Mouse (Mus musculus) forebrain, embryonic 11.5 days (tissue): ENCODE data around the gene Gpr160. TPM values are rescaled to one million over a fixed set of nuclear protein-coding genes. Genes with fewer than 3 reads are reported as not detected.

ENCODE experiments used
- ATAC-seq: fragments of 200-750 bp; cut with Nextera tagmentation; replicated peaks from 2 replicates; pipeline ENCODE4 v1.8.0; 2017; ENCODE audit warnings: moderate TSS enrichment; ENCODE audit not compliant: low FRiP score
- DNase-seq: peaks from one replicate; pipeline ENCODE4 v3.0.0-alpha.2; 2017; ENCODE audit warnings: low spot score
- H3K27ac ChIP-seq: fragments of 300-500 bp; sonication (generic); 2 replicates; pipeline ENCODE4 v1.5.1; 2014; ENCODE audit warnings: low read depth, low read length
- H3K27me3 ChIP-seq: fragments of 300-500 bp; sonication (generic); 2 replicates; pipeline ENCODE4 v1.6.1; 2014; ENCODE audit warnings: mild to moderate bottlenecking, low read length, mixed read lengths; ENCODE audit not compliant: control insufficient read depth, insufficient read depth
- H3K36me3 ChIP-seq: fragments of 300-500 bp; sonication (generic); 2 replicates; pipeline ENCODE4 v1.6.1; 2014; ENCODE audit warnings: mild to moderate bottlenecking, low read length, moderate library complexity, mixed read lengths; ENCODE audit not compliant: control insufficient read depth, insufficient read depth
- H3K4me1 ChIP-seq: fragments of 300-500 bp; sonication (generic); replicated peaks from 2 replicates; pipeline ENCODE4 v1.6.1; 2014; ENCODE audit warnings: low read length, mixed read lengths; ENCODE audit not compliant: control insufficient read depth, insufficient read depth
- H3K4me2 ChIP-seq: fragments of 300-500 bp; sonication (generic); 2 replicates; pipeline ENCODE4 v1.6.1; 2014; ENCODE audit warnings: low read depth, mild to moderate bottlenecking, low read length, moderate library complexity, mixed read lengths; ENCODE audit not compliant: severe bottlenecking
- H3K4me3 ChIP-seq: fragments of 300-500 bp; sonication (generic); 2 replicates; pipeline ENCODE4 v1.5.1; 2014; ENCODE audit warnings: low read depth, low read length
- H3K9ac ChIP-seq: fragments of 300-500 bp; sonication (generic); 2 replicates; pipeline ENCODE4 v1.6.1; 2014; ENCODE audit warnings: low read length
- H3K9me3 ChIP-seq: fragments of 300-500 bp; sonication (generic); 2 replicates; pipeline ENCODE4 v1.6.1; 2016; ENCODE audit warnings: low read length, mixed read lengths; ENCODE audit not compliant: control insufficient read depth
- WGBS: fragments of 180-500 bp; shearing (Covaris S2); extraction: QIAGEN DNeasy Blood & Tissue Kit; methylation state at CpG from one replicate; pipeline ENCODE4 v1.1.7; 2014; 5-methylcytosine and 5-hydroxymethylcytosine counted together
- polyA plus RNA-seq: library from polyadenylated mRNA; unstranded; fragments of >200 nt; fragmentation: Nextera tagmentation; extraction: Ambion mirVana; gene quantifications from 2 replicates; pipeline ENCODE4 v1.2.1, GENCODE M21; 2014

The Gpr160 gene
- polyA plus RNA-seq, 1 experiment from 2014 or later = 1.4 TPM

- H3K36me3 ChIP-seq = no peaks in the 10 kb centered on the region
- H3K4me1 ChIP-seq = no peaks in the 10 kb centered on the region
- H3K9ac ChIP-seq = no peak overlapping the region
- H3K27ac ChIP-seq = no peak overlapping the region
- no peaks in the 10 kb centered on the region for H3K9me3 ChIP-seq
- no peak for ATAC-seq
- no peak for DNase-seq
- no peak overlapping the region for H3K4me3 ChIP-seq
- H3K4me2 ChIP-seq = no peak overlapping the region
- no peaks in the 10 kb centered on the region for H3K27me3 ChIP-seq
- WGBS = 97% methylated on average over 1 of the region's 1 CpGs
Measured at GRCm38 (mm10) chr3:30869995-30870394, 14.2 kb downstream of the Gpr160 start.

GRCm38 (mm10) chr3:30876709-30877108, 21.0 kb downstream of the Gpr160 start:
- DNase-seq (no peak), ATAC-seq (no peak)
- Histone ChIP-seq H3K4me1 (no peaks in the 10 kb centered on the region), H3K9ac (no peak overlapping the region), H3K27ac (no peak overlapping the region), H3K4me3 (no peak overlapping the region), H3K4me2 (no peak overlapping the region), H3K27me3 (no peaks in the 10 kb centered on the region), H3K36me3 (no peaks in the 10 kb centered on the region), H3K9me3 (no peaks in the 10 kb centered on the region)
- WGBS = 89% methylated on average over 6 of the region's 6 CpGs

- 92% methylated on average over 3 of the region's 3 CpGs for WGBS
Measured at GRCm38 (mm10) chr3:30887449-30887848, 31.7 kb downstream of the Gpr160 start.

GRCm38 (mm10) chr3:30889014-30889413, 33.3 kb downstream of the Gpr160 start:
- H3K27me3 ChIP-seq = no peaks in the 10 kb centered on the region
- no peaks in the 10 kb centered on the region; the same call in 1 of the 2 replicates for H3K4me1 ChIP-seq
- H3K36me3 ChIP-seq = no peaks in the 10 kb centered on the region
- 19% methylated on average over 1 of the region's 1 CpGs for WGBS
- H3K9me3 ChIP-seq = no peaks in the 10 kb centered on the region
- H3K4me3 ChIP-seq = no peak overlapping the region
- no peak overlapping the region for H3K27ac ChIP-seq
- DNase-seq = no peak
- no peak overlapping the region for H3K9ac ChIP-seq
- no peak for ATAC-seq
- no peak overlapping the region for H3K4me2 ChIP-seq

More at GRCm38 (mm10) chr3:30887449-30887848, 31.7 kb downstream of the Gpr160 start:
- H3K9me3 ChIP-seq = no peaks in the 10 kb centered on the region
- H3K27ac ChIP-seq = no peak overlapping the region
- no peaks in the 10 kb centered on the region; the same call in 1 of the 2 replicates for H3K4me1 ChIP-seq
- no peak overlapping the region for H3K4me2 ChIP-seq
- DNase-seq (no peak), ATAC-seq (no peak)
- H3K27me3 ChIP-seq = no peaks in the 10 kb centered on the region
- no peak overlapping the region for H3K4me3 ChIP-seq
- H3K9ac ChIP-seq = no peak overlapping the region
- no peaks in the 10 kb centered on the region for H3K36me3 ChIP-seq

- 89% methylated on average over 5 of the region's 5 CpGs for WGBS
Measured at GRCm38 (mm10) chr3:30896721-30897120, 41.0 kb downstream of the Gpr160 start.

GRCm38 (mm10) chr3:30899407-30899806, 43.7 kb downstream of the Gpr160 start:
- Histone ChIP-seq H3K36me3 (no peaks in the 10 kb centered on the region; the same call in 1 of the 2 replicates), H3K4me2 (no peak overlapping the region), H3K4me1 (no peaks in the 10 kb centered on the region), H3K27me3 (no peaks in the 10 kb centered on the region), H3K4me3 (no peak overlapping the region), H3K9me3 (no peaks in the 10 kb centered on the region), H3K9ac (no peak overlapping the region), H3K27ac (no peak overlapping the region)
- DNase-seq (no peak), ATAC-seq (no peak)
- 94% methylated on average over 8 of the region's 8 CpGs for WGBS

More at GRCm38 (mm10) chr3:30896721-30897120, 41.0 kb downstream of the Gpr160 start:
- Histone ChIP-seq H3K4me1 (no peaks in the 10 kb centered on the region), H3K4me2 (no peak overlapping the region), H3K36me3 (no peaks in the 10 kb centered on the region), H3K4me3 (no peak overlapping the region), H3K9me3 (no peaks in the 10 kb centered on the region), H3K27ac (no peak overlapping the region), H3K9ac (no peak overlapping the region), H3K27me3 (no peaks in the 10 kb centered on the region)
- ATAC-seq = no peak
- DNase-seq = no peak

GRCm38 (mm10) chr3:30904658-30905057, 48.9 kb downstream of the Gpr160 start:
- Histone ChIP-seq H3K4me1 (no peaks in the 10 kb centered on the region), H3K36me3 (peaks cover 3% of the 10 kb centered on the region; the same call in 1 of the 2 replicates), H3K4me2 (no peak overlapping the region), H3K27ac (no peak overlapping the region), H3K9me3 (no peaks in the 10 kb centered on the region), H3K4me3 (no peak overlapping the region), H3K9ac (no peak overlapping the region), H3K27me3 (no peaks in the 10 kb centered on the region)
- ATAC-seq = no peak
- no peak for DNase-seq
- 87% methylated on average over 1 of the region's 1 CpGs for WGBS

GRCm38 (mm10) chr3:30917160-30917559, 61.4 kb downstream of the Gpr160 start:
- ATAC-seq (no peak), DNase-seq (no peak)
- no peaks in the 10 kb centered on the region for H3K4me1 ChIP-seq
- 92% methylated on average over 4 of the region's 4 CpGs for WGBS
- no peaks in the 10 kb centered on the region for H3K27me3 ChIP-seq
- H3K36me3 ChIP-seq = peaks cover 7% of the 10 kb centered on the region; the same call in 1 of the 2 replicates
- H3K9me3 ChIP-seq = no peaks in the 10 kb centered on the region
- no peak overlapping the region for H3K27ac ChIP-seq
- H3K4me2 ChIP-seq = no peak overlapping the region
- H3K9ac ChIP-seq = no peak overlapping the region
- no peak overlapping the region for H3K4me3 ChIP-seq

- ATAC-seq (no peak), DNase-seq (no peak)
- no peak overlapping the region for H3K9ac ChIP-seq
- H3K4me2 ChIP-seq = no peak overlapping the region
- 97% methylated on average over 3 of the region's 3 CpGs for WGBS
- no peaks in the 10 kb centered on the region for H3K27me3 ChIP-seq
- H3K36me3 ChIP-seq = no peaks in the 10 kb centered on the region; the same call in 1 of the 2 replicates
- H3K9me3 ChIP-seq = no peaks in the 10 kb centered on the region
- H3K4me1 ChIP-seq = no peaks in the 10 kb centered on the region
- H3K27ac ChIP-seq = no peak overlapping the region
- no peak overlapping the region for H3K4me3 ChIP-seq
Measured at GRCm38 (mm10) chr3:30927664-30928063, 71.9 kb downstream of the Gpr160 start.
